Mouse (Mus musculus) ES-E14 (cell line): ENCODE data around the gene Esyt3.

Experiments
- HCFC1 ChIP-seq: IDR thresholded peaks from 2 replicates; pipeline ENCODE4 v1.6.1; 2012; ENCODE audit warnings: low read length, inconsistent platforms, borderline replicate concordance; ENCODE audit not compliant: insufficient read depth
- MAFK ChIP-seq: IDR thresholded peaks from 2 replicates; pipeline ENCODE4 v1.6.1; 2014; ENCODE audit warnings: mild to moderate bottlenecking, low read depth, low read length, inconsistent platforms; ENCODE audit not compliant: insufficient read depth
- ZNF384 ChIP-seq: IDR thresholded peaks from 2 replicates; pipeline ENCODE4 v1.6.1; 2012; ENCODE audit warnings: low read depth, low read length, inconsistent platforms

- no peak for TF ChIP-seq ZNF384
- TF ChIP-seq HCFC1, result no peak
- TF ChIP-seq MAFK, result no peak
These were observed 52.1 kb downstream of the Esyt3 start for GRCm38 (mm10) chr9:99306226-99306625.
